Mouse (Mus musculus) midbrain, postnatal 0 days (tissue): ENCODE measurements around the gene Eif3d. TPM values are rescaled to one million over a fixed set of nuclear protein-coding genes. Genes with fewer than 3 reads are reported as not detected.

Source experiments
- ATAC-seq: fragments of 200-750 bp; cut with Nextera tagmentation; 2 replicates; pipeline ENCODE4 v1.8.0; 2017; ENCODE audit warnings: moderate number of reproducible peaks, mild to moderate bottlenecking, moderate TSS enrichment, moderate library complexity; ENCODE audit not compliant: low FRiP score
- DNase-seq: peaks from one replicate; pipeline ENCODE4 v3.0.0-alpha.2; 2015; ENCODE audit warnings: low spot score
- H3K27ac ChIP-seq: fragments of 300-500 bp; sonication (generic); 2 replicates; pipeline ENCODE4 v1.5.1; 2014; ENCODE audit warnings: low read depth, mild to moderate bottlenecking, low read length, mixed read lengths
- H3K27me3 ChIP-seq: fragments of 300-500 bp; sonication (generic); 2 replicates; pipeline ENCODE4 v1.6.1; 2014; ENCODE audit warnings: low read length, control low read depth, mixed read lengths; ENCODE audit not compliant: insufficient read depth
- H3K36me3 ChIP-seq: fragments of 300-500 bp; sonication (generic); 2 replicates; pipeline ENCODE4 v1.6.1; 2014; ENCODE audit warnings: low read length, control low read depth, mixed read lengths; ENCODE audit not compliant: insufficient read depth
- H3K4me1 ChIP-seq: fragments of 300-500 bp; sonication (generic); 2 replicates; pipeline ENCODE4 v1.6.1; 2014; ENCODE audit warnings: mild to moderate bottlenecking, control low read depth, antibody characterized with exemption, low read length, mixed read lengths; ENCODE audit not compliant: insufficient read depth
- H3K4me2 ChIP-seq: fragments of 300-500 bp; sonication (generic); 2 replicates; pipeline ENCODE4 v1.6.1; 2014; ENCODE audit warnings: low read depth, mild to moderate bottlenecking, low read length, mixed read lengths; ENCODE audit not compliant: poor library complexity, severe bottlenecking
- H3K4me3 ChIP-seq: fragments of 300-500 bp; sonication (generic); 2 replicates; pipeline ENCODE4 v1.5.1; 2014; ENCODE audit warnings: low read depth, mild to moderate bottlenecking, low read length, moderate library complexity
- H3K9ac ChIP-seq: fragments of 300-500 bp; sonication (generic); replicated peaks from 2 replicates; pipeline ENCODE4 v1.6.1; 2014; ENCODE audit warnings: mild to moderate bottlenecking, low read length, moderate library complexity, mixed read lengths; ENCODE audit not compliant: poor library complexity, severe bottlenecking
- H3K9me3 ChIP-seq: fragments of 300-500 bp; sonication (generic); 2 replicates; pipeline ENCODE4 v1.6.1; 2016; ENCODE audit warnings: low read length, control low read depth
- CTCF ChIP-seq: IDR thresholded peaks from 2 replicates; pipeline ENCODE4 v1.5.1; 2016; ENCODE audit warnings: antibody characterized with exemption, mild to moderate bottlenecking
- whole genome bisulfite sequencing: fragments of 180-500 bp; shearing (Covaris S2); extraction: QIAGEN DNeasy Blood & Tissue Kit; methylation state at CpG from one replicate; pipeline ENCODE4 v1.1.7; 2014; 5-methylcytosine and 5-hydroxymethylcytosine counted together
- polyA plus RNA-seq: library from polyadenylated mRNA; unstranded; fragments of >200 nt; fragmentation: Nextera tagmentation; extraction: Ambion mirVana; gene quantifications from 2 replicates; pipeline ENCODE4 v1.2.1, GENCODE M21; 2015
- total RNA-seq: library from RNA; depleted of rRNA; stranded (reverse); fragments of >200 nt; gene quantifications from 2 replicates; pipeline ENCODE4 v1.2.3, GENCODE M21; 2014

Eif3d gene
- total and polyA plus RNA-seq, 2 experiments from 2014 or later = 133 to 160 TPM

DNA sequence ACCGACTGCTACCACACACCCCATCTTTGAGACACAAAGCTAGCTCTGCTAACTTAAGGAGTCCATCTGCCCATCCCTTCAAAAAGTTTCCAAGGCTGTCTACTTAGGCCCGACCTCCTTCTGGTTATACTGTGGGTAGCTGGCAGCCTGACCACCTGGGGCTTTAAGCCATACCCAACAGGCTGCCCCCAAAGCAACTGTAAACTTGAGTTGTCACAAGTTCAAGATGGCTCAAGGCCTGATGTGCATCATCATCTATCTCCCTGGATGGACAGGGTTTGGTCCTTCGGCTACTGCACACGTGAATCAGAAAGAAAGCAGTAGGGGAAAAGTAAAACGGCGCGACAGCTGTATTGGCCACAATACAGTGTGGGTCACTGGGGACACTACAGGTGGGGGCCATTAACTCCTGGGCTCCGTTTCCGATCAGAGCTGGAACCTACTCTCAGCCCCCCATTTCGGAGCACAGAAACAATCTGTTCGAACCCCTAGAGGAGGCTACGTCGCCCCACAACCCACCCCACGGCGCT lies 608 bp downstream of the Eif3d start:
- no peak for TF ChIP-seq CTCF
- Histone ChIP-seq H3K9ac (peak overlapping the region; percentile 94), H3K4me1 (no peaks in the 10 kb centered on the region), H3K4me2 (peak overlapping the region; percentile 91), H3K27me3 (no peaks in the 10 kb centered on the region), H3K4me3 (peak overlapping the region; percentile 80), H3K36me3 (peaks cover 32% of the 10 kb centered on the region), H3K27ac (peak overlapping the region; percentile 94), H3K9me3 (no peaks in the 10 kb centered on the region)
- 4% methylated on average over 15 of the region's 15 CpGs for WGBS
- DNase-seq = no peak
- ATAC-seq = no peak

DNA sequence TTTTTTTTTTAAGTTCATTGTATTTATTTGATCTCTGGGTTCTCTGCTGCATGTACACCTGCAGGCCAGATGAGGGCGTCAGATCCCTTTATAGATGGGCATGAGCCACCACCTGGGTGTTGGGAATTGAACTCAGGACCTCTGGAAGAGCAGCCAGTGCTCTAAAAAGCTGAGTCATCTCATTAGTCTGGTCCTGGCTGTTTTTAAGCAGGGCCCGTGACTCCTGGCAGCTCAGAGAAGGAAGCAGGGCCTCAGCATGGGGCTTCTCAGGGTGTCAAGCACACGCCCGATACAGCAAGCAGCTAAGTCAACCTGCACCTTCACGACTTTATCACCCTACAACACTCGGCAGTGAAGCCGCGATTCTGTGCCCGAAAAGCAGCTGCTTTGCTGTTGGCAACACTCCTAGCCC lies 5.5 kb downstream of the Eif3d start:
- no peak overlapping the region for H3K4me2 ChIP-seq
- H3K27me3 ChIP-seq = no peaks in the 10 kb centered on the region
- peak; percentile 19; the same call in 1 of the 2 replicates for TF ChIP-seq CTCF
- H3K4me3 ChIP-seq = no peak overlapping the region
- H3K9me3 ChIP-seq = no peaks in the 10 kb centered on the region
- H3K36me3 ChIP-seq = peaks cover 80% of the 10 kb centered on the region
- 86% methylated on average over 9 of the region's 9 CpGs for WGBS
- ATAC-seq (no peak), DNase-seq (no peak)
- H3K9ac ChIP-seq = no peak overlapping the region
- no peak overlapping the region for H3K27ac ChIP-seq
- no peaks in the 10 kb centered on the region for H3K4me1 ChIP-seq

DNA sequence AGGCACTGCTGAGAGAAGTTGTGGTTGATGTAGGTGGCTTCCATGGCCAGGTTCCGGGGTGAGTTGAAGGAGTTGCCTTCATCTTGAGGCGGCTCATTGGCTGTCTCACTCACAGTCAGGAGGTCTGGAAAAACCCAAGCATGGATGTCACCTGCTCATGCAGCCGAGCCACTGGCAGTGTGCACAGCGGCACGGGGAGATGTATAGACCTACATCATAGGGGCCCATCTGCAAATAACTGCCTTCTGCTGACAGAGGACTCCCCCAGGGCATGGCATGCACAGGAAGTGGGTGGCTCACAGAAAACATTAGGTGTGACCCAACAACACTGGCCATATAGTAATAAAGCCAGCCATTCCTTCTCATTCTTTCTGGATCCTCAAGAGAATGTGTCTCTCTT lies 8.2 kb downstream of the Eif3d start:
- WGBS = 100% methylated on average over 5 of the region's 5 CpGs
- H3K9ac ChIP-seq = no peak overlapping the region
- TF ChIP-seq CTCF = no peak
- ATAC-seq (no peak), DNase-seq (no peak)
- H3K27ac ChIP-seq = no peak overlapping the region
- H3K9me3 ChIP-seq = no peaks in the 10 kb centered on the region
- no peak overlapping the region for H3K4me2 ChIP-seq
- H3K36me3 ChIP-seq = peaks cover 88% of the 10 kb centered on the region
- H3K4me3 ChIP-seq = no peak overlapping the region
- no peaks in the 10 kb centered on the region for H3K4me1 ChIP-seq
- H3K27me3 ChIP-seq = no peaks in the 10 kb centered on the region

DNA sequence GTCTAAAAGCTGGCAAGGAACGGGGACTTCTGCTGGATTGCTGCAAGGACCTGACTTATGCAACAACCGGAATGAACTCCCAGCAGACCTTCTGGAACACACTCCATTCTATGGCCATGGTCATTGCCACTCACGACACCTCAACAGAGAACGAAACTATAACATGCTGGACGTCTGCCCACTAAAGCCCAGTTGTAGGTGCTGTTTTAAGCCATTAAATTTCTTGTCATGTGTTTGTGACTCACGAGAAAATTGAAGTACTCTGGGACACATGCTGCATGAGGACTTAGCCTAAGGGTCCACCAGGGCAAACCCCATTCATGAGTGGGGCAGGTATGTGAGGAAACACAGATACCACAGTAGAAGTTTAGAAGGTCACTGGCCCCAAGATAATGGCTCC lies 9.9 kb downstream of the Eif3d start:
- H3K9ac ChIP-seq = no peak overlapping the region
- H3K36me3 ChIP-seq = peaks cover 71% of the 10 kb centered on the region
- DNase-seq = no peak
- H3K4me1 ChIP-seq = no peaks in the 10 kb centered on the region; the same call in 1 of the 2 replicates
- no peak for TF ChIP-seq CTCF
- WGBS = 91% methylated on average over 6 of the region's 6 CpGs
- ATAC-seq = no peak
- no peak overlapping the region for H3K4me3 ChIP-seq
- H3K9me3 ChIP-seq = no peaks in the 10 kb centered on the region
- no peak overlapping the region for H3K27ac ChIP-seq
- H3K4me2 ChIP-seq = no peak overlapping the region
- no peaks in the 10 kb centered on the region for H3K27me3 ChIP-seq

DNA sequence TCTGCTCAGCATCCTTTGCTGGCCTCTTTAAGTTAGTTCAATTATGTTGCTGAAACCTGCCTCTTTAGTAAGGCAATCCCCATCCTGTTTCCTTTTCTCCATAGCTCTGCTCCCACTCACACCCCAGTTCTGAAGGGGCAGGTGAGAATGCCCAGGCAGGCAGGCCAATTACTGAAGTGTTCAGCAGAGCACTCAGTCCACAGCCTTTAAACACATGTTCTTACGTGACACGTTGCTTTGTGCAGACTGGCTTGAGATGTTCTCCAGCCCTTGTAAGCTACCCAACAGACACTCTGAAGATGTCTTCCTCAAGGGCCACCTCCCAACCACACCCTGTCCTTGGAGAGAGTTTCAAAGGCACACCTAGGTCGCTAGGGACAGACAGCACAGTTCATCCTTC lies 12.5 kb downstream of the Eif3d start:
- 62% methylated on average over 3 of the region's 3 CpGs for WGBS
- no peak overlapping the region for H3K4me2 ChIP-seq
- no peak overlapping the region for H3K4me3 ChIP-seq
- H3K27me3 ChIP-seq = no peaks in the 10 kb centered on the region
- no peak for TF ChIP-seq CTCF
- DNase-seq (no peak), ATAC-seq (no peak)
- H3K9ac ChIP-seq = no peak overlapping the region
- no peak overlapping the region for H3K27ac ChIP-seq
- peaks cover 48% of the 10 kb centered on the region for H3K36me3 ChIP-seq
- no peaks in the 10 kb centered on the region for H3K9me3 ChIP-seq
- peaks cover 5% of the 10 kb centered on the region; the same call in 1 of the 2 replicates for H3K4me1 ChIP-seq

DNA sequence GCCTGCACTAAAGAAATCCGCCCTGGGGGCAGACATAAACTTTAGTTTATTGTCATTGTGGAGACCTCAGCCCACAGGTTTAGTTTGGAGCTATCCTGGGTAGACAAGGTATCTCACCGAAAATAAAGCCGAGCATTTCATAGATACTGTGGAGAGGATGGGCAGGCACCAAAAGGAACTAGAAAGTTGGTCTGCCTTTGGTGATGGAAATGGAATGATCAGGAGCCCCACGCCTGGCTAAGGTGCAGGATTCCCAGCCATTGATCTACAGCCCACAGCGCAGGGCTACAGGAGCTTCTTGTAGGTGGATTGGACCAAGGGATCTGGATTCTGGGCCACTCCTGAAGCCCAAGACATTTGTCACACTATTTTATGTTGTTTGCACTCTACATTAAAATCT lies 13.0 kb downstream of the Eif3d start:
- 47% methylated on average over 5 of the region's 5 CpGs for WGBS
- no peaks in the 10 kb centered on the region for H3K9me3 ChIP-seq
- H3K27ac ChIP-seq = no peak overlapping the region
- no peaks in the 10 kb centered on the region for H3K27me3 ChIP-seq
- peaks cover 47% of the 10 kb centered on the region for H3K36me3 ChIP-seq
- peaks cover 5% of the 10 kb centered on the region; the same call in 1 of the 2 replicates for H3K4me1 ChIP-seq
- H3K4me2 ChIP-seq = no peak overlapping the region
- TF ChIP-seq CTCF = no peak
- no peak overlapping the region for H3K9ac ChIP-seq
- ATAC-seq (no peak), DNase-seq (no peak)
- H3K4me3 ChIP-seq = no peak overlapping the region
